Mouse (Mus musculus): Measurements from ENCODE around the gene Cdh4.

- TF ChIP-seq CTCF (conservative IDR thresholded peaks at IDR 0.05; ENCODE audit: low read length) (no peak), NANOG (IDR thresholded peaks at IDR 0.05; ENCODE audit: borderline replicate concordance, low read length) (no peak)
Measured at GRCm38 (mm10) chr2:179689761-179690160, 247.5 kb downstream of the Cdh4 start.

Measured in E14TG2a.4 (cell line).